Mouse (Mus musculus): ENCODE results near the gene D11Wsu47e. TPM values are rescaled to one million over a fixed set of nuclear protein-coding genes. Genes with fewer than 3 reads are reported as not detected.
A peak's percentile ranks its signal among the peaks of the same experiment; 100 is the strongest.

Gene D11Wsu47e
- polyA plus RNA-seq, 1 experiment from 2014 or later = 29.7 TPM

GRCm38 (mm10) chr11:113705966-113706652 lies 21.9 kb downstream of the D11Wsu47e start:
- Histone ChIP-seq H3K27ac (ENCODE audit: low read depth, low read length) (no peak overlapping the region), H3K27me3 (ENCODE audit: control insufficient read depth, insufficient read depth, low read length) (no peaks in the 10 kb centered on the region; the same call in 1 of the 2 replicates), H3K9ac (ENCODE audit: low read depth, low read length) (no peak overlapping the region), H3K9me3 (ENCODE audit: control insufficient read depth, low read length) (no peaks in the 10 kb centered on the region), H3K4me3 (ENCODE audit: low read length) (no peak overlapping the region), H3K4me1 (ENCODE audit: control insufficient read depth, insufficient read depth, low read length) (peaks cover 19% of the 10 kb centered on the region), H3K4me2 (replicated peaks; ENCODE audit: low read depth, low read length) (no peak overlapping the region), H3K36me3 (ENCODE audit: control insufficient read depth, insufficient read depth, low read length) (no peaks in the 10 kb centered on the region)
- 83% methylated on average over 15 of the region's 15 CpGs for WGBS
- no peak for ATAC-seq (ENCODE audit: low FRiP score, low TSS enrichment)

DNA sequence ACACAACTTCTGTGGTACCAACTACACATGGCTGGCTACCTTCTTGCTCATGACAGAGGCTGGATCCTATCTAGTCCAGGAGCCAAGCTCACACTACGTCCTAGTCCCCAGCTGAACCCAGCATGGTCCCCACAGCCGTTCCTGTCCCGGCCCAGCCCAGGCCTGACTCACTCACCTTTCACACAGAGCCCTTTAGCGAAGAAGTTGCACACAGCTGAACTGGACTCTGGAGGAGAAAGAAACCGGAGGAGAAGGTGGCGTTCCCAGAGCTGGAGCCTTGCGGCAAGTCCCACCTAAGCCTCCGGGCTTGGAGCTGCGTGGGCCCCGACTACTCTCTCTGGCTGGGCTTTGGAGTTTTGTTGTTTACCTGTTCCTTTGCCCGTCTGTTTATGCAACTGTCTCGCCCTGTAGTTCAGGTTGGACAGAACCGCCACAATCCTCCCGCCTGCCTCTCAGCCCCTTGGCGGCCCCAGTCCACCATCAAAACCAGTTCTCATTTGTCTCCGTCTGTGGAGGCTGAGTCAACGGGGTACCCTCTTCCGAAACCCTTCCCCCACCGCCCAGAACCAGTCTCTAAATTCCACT lies 24.5 kb downstream of the D11Wsu47e start:
- peaks cover 19% of the 10 kb centered on the region for H3K4me1 ChIP-seq (ENCODE audit: control insufficient read depth, insufficient read depth, low read length)
- WGBS = 48% methylated on average over 19 of the region's 19 CpGs
- ATAC-seq (ENCODE audit: low FRiP score, low TSS enrichment) = no peak

GRCm38 (mm10) chr11:113709272-113709671 lies 25.1 kb downstream of the D11Wsu47e start:
- Histone ChIP-seq H3K27me3 (ENCODE audit: control insufficient read depth, insufficient read depth, low read length) (no peaks in the 10 kb centered on the region; the same call in 1 of the 2 replicates), H3K36me3 (ENCODE audit: control insufficient read depth, insufficient read depth, low read length) (no peaks in the 10 kb centered on the region), H3K9ac (ENCODE audit: low read depth, low read length) (0 out of 2 replicates have a peak overlapping the region, but pooled peaks have one; percentile 19), H3K4me3 (ENCODE audit: low read length) (no peak overlapping the region), H3K9me3 (ENCODE audit: control insufficient read depth, low read length) (no peaks in the 10 kb centered on the region), H3K4me1 (ENCODE audit: control insufficient read depth, insufficient read depth, low read length) (peaks cover 19% of the 10 kb centered on the region), H3K27ac (ENCODE audit: low read depth, low read length) (no peak overlapping the region), H3K4me2 (replicated peaks; ENCODE audit: low read depth, low read length) (no peak overlapping the region)
- ATAC-seq (ENCODE audit: low FRiP score, low TSS enrichment) = 0 out of 2 replicates have a peak, but pooled peaks have one; percentile 4
- WGBS = 21% methylated on average over 15 of the region's 15 CpGs

More for the DNA sequence above, 24.5 kb downstream of the D11Wsu47e start:
- H3K4me2 ChIP-seq (replicated peaks; ENCODE audit: low read depth, low read length) = no peak overlapping the region
- H3K36me3 ChIP-seq (ENCODE audit: control insufficient read depth, insufficient read depth, low read length) = no peaks in the 10 kb centered on the region
- H3K27me3 ChIP-seq (ENCODE audit: control insufficient read depth, insufficient read depth, low read length) = no peaks in the 10 kb centered on the region; the same call in 1 of the 2 replicates
- H3K9me3 ChIP-seq (ENCODE audit: control insufficient read depth, low read length) = no peaks in the 10 kb centered on the region
- no peak overlapping the region for H3K9ac ChIP-seq (ENCODE audit: low read depth, low read length)
- H3K27ac ChIP-seq (ENCODE audit: low read depth, low read length) = no peak overlapping the region
- H3K4me3 ChIP-seq (ENCODE audit: low read length) = no peak overlapping the region

- H3K4me2 ChIP-seq (replicated peaks; ENCODE audit: low read depth, low read length) = peak within 1 kb of the TSS; percentile 15; the same call in 1 of the 2 replicates
- H3K27ac ChIP-seq (ENCODE audit: low read depth, low read length) = peak within 1 kb of the TSS; percentile 71
- H3K27me3 ChIP-seq (ENCODE audit: control insufficient read depth, insufficient read depth, low read length) = no peaks in the 10 kb centered on the region; the same call in 1 of the 2 replicates
- H3K36me3 ChIP-seq (ENCODE audit: control insufficient read depth, insufficient read depth, low read length) = no peaks in the 10 kb centered on the region
- H3K9me3 ChIP-seq (ENCODE audit: control insufficient read depth, low read length) = no peaks in the 10 kb centered on the region
- peak; percentile 26; the same call in 1 of the 2 replicates for ATAC-seq (ENCODE audit: low FRiP score, low TSS enrichment)
- no peak within 1 kb of the TSS for H3K4me3 ChIP-seq (ENCODE audit: low read length)
- 12% methylated on average over 11 of the region's 11 CpGs for WGBS
- H3K4me1 ChIP-seq (ENCODE audit: control insufficient read depth, insufficient read depth, low read length) = peaks cover 19% of the 10 kb centered on the region
- peak within 1 kb of the TSS; percentile 54 for H3K9ac ChIP-seq (ENCODE audit: low read depth, low read length)
Observed at GRCm38 (mm10) chr11:113709731-113710256, 25.6 kb downstream of the D11Wsu47e start, which contains the start of gene Cpsf4l. Gene Cpsf4l, minus strand, starts transcription at chr11:113710017.

DNA sequence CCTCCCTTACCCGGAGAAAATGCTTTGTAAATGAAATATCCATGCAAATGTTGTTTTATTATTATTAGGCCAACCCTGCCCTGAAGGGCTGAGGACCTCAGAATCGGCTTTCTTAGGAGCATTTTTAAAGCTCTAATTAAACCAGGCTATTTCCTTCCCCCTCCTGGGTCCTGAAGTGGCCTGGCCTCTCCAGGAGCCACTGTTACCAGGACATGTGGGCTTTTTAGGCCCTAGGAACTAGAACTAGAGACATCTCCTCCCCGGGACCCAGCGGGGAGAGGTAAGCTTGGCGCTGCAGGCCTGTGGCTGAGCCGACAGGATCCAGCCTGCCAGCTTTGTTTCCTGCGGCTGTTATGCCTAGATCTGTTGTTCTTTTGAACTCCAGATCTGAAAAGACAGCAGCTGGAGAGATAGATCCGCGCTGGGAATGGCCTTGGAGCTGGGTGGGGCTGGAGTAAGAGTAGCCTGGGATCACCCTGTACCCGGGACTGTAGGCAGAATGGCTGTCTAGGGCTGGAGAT lies 26.1 kb downstream of the D11Wsu47e start:
- Histone ChIP-seq H3K4me2 (replicated peaks; ENCODE audit: low read depth, low read length) (peak overlapping the region; percentile 15; the same call in 1 of the 2 replicates), H3K4me1 (ENCODE audit: control insufficient read depth, insufficient read depth, low read length) (peaks cover 19% of the 10 kb centered on the region), H3K36me3 (ENCODE audit: control insufficient read depth, insufficient read depth, low read length) (no peaks in the 10 kb centered on the region), H3K9me3 (ENCODE audit: control insufficient read depth, low read length) (no peaks in the 10 kb centered on the region), H3K27me3 (ENCODE audit: control insufficient read depth, insufficient read depth, low read length) (no peaks in the 10 kb centered on the region; the same call in 1 of the 2 replicates), H3K27ac (ENCODE audit: low read depth, low read length) (peak overlapping the region; percentile 71; the same call in 1 of the 2 replicates), H3K4me3 (ENCODE audit: low read length) (no peak overlapping the region), H3K9ac (ENCODE audit: low read depth, low read length) (peak overlapping the region; percentile 54)
- WGBS = 7% methylated on average over 10 of the region's 10 CpGs
- ATAC-seq (ENCODE audit: low FRiP score, low TSS enrichment) = 0 out of 2 replicates have a peak, but pooled peaks have one; percentile 8

DNA sequence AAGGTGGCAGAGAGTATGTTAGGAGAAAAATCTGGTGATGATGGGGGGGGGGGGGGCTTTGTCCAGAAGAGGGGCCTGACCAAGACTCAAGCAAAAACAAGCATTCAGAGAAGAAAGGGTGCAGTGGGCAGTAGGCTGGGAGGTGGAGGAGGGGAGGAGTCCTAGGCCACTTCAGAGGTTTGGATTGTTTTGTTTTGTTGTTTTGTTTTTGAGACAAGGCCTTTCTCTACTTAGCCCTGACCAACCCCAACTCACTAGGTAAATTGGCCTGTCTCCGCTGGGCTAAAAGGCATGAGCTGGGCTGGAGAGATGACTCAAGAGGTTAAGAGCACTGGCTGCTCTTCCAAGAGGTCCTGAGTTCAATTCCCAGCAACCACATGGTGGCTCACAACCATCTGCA lies 26.8 kb downstream of the D11Wsu47e start:
- no peaks in the 10 kb centered on the region for H3K9me3 ChIP-seq (ENCODE audit: control insufficient read depth, low read length)
- no peak for ATAC-seq (ENCODE audit: low FRiP score, low TSS enrichment)
- H3K27me3 ChIP-seq (ENCODE audit: control insufficient read depth, insufficient read depth, low read length) = no peaks in the 10 kb centered on the region; the same call in 1 of the 2 replicates
- WGBS = 67% methylated on average over 1 of the region's 1 CpGs
- H3K27ac ChIP-seq (ENCODE audit: low read depth, low read length) = peak overlapping the region; percentile 71; the same call in 1 of the 2 replicates
- H3K4me2 ChIP-seq (replicated peaks; ENCODE audit: low read depth, low read length) = no peak overlapping the region
- H3K9ac ChIP-seq (ENCODE audit: low read depth, low read length) = no peak overlapping the region
- H3K4me1 ChIP-seq (ENCODE audit: control insufficient read depth, insufficient read depth, low read length) = peaks cover 19% of the 10 kb centered on the region
- H3K36me3 ChIP-seq (ENCODE audit: control insufficient read depth, insufficient read depth, low read length) = no peaks in the 10 kb centered on the region
- H3K4me3 ChIP-seq (ENCODE audit: low read length) = no peak overlapping the region

GRCm38 (mm10) chr11:113715078-113715674 lies 31.0 kb downstream of the D11Wsu47e start:
- ATAC-seq (ENCODE audit: low FRiP score, low TSS enrichment) = peak; percentile 22; the same call in 1 of the 2 replicates
- WGBS = 77% methylated on average over 7 of the region's 7 CpGs

DNA sequence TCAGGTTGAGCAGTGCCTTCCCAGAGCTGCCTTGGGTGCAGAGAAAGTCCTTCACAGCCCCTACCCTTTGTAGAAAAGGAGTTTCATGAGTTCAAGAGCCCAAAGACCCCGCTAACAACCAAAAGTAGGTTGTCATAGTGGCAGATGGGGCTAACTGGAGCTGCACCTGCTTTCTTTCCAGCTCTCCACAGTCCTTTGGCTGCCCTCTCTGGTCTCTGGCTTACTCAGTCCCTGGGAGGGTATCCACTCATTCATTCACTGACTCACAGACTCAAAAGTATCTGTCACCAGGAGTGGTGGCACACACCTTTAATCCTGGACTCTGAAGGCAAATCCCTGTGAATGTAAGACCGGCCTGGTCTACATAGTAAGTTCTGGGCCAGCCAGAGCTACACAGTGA lies 31.9 kb downstream of the D11Wsu47e start:
- Histone ChIP-seq H3K27ac (ENCODE audit: low read depth, low read length) (no peak overlapping the region), H3K27me3 (ENCODE audit: control insufficient read depth, insufficient read depth, low read length) (no peaks in the 10 kb centered on the region), H3K4me1 (ENCODE audit: control insufficient read depth, insufficient read depth, low read length) (no peaks in the 10 kb centered on the region; the same call in 1 of the 2 replicates), H3K36me3 (ENCODE audit: control insufficient read depth, insufficient read depth, low read length) (no peaks in the 10 kb centered on the region), H3K9ac (ENCODE audit: low read depth, low read length) (no peak overlapping the region), H3K4me3 (ENCODE audit: low read length) (no peak overlapping the region), H3K4me2 (replicated peaks; ENCODE audit: low read depth, low read length) (no peak overlapping the region), H3K9me3 (ENCODE audit: control insufficient read depth, low read length) (no peaks in the 10 kb centered on the region)
- ATAC-seq (ENCODE audit: low FRiP score, low TSS enrichment) = no peak
- whole genome bisulfite sequencing = 90% methylated on average over 2 of the region's 2 CpGs

More at GRCm38 (mm10) chr11:113715078-113715674, 31.0 kb downstream of the D11Wsu47e start:
- Histone ChIP-seq H3K4me3 (ENCODE audit: low read length) (no peak overlapping the region), H3K4me2 (replicated peaks; ENCODE audit: low read depth, low read length) (no peak overlapping the region), H3K4me1 (ENCODE audit: control insufficient read depth, insufficient read depth, low read length) (peaks cover 7% of the 10 kb centered on the region), H3K9ac (ENCODE audit: low read depth, low read length) (no peak overlapping the region), H3K36me3 (ENCODE audit: control insufficient read depth, insufficient read depth, low read length) (no peaks in the 10 kb centered on the region), H3K27me3 (ENCODE audit: control insufficient read depth, insufficient read depth, low read length) (no peaks in the 10 kb centered on the region), H3K9me3 (ENCODE audit: control insufficient read depth, low read length) (no peaks in the 10 kb centered on the region), H3K27ac (ENCODE audit: low read depth, low read length) (no peak overlapping the region)
